Mouse (Mus musculus): ENCODE results near the gene Synj1. TPM values are rescaled to one million over a fixed set of nuclear protein-coding genes. Genes with fewer than 3 reads are reported as not detected.

Gene Synj1
- total RNA-seq, 2 experiments from 2014 or later, result 28.4 to 33.6 TPM

- DNase-seq, result peak in 1 of 2 experiments; percentile 25
Measured at GRCm38 (mm10) chr16:91009942-91010529, 1.1 kb downstream of the Synj1 start.

- DNase-seq, result no peak
Measured at GRCm38 (mm10) chr16:91004915-91005538, 6.1 kb downstream of the Synj1 start.

DNA sequence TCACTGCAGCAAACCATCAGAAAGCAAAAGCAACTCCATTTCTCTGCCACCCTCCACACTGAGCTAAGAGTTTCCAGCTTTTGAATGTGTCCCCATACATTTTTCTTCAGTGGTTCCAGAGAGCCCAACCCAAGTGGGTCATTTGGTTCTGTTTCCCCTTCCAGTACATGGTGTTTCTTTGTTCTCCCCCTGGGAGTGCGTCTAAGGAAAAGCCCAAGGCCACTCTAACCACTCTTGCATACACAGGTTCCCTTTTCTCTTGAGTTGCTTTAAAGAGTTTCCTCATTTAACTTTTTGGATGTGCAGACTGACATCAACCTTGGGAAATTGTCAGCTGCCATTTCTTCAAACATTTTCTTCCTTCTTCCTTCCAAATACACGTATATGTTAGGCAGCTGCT lies 10.0 kb downstream of the Synj1 start:
- DNase-seq, result peak in 1 of 2 experiments; percentile 43

DNA sequence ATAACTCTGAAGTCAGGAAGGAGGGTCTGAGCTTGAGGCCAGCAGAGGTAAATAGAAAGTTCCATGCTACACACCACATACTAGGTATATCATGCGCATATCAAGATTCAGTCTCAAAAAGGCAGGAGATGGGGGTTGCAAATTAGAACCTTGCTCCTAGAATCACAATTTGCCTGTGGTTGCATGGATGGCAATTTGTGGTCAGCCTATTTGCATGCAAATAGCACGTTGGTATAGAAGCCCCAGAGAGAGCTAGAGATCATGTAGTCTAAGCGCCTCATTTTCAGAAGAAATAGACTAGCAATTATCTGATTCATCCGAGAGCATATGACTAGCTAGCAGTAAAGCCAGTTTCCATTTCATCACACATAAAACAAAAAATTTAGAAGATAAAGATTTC lies 11.3 kb downstream of the Synj1 start:
- no peak for DNase-seq

GRCm38 (mm10) chr16:90997822-90998221 lies 13.3 kb downstream of the Synj1 start:
- DNase-seq, result no peak

DNA sequence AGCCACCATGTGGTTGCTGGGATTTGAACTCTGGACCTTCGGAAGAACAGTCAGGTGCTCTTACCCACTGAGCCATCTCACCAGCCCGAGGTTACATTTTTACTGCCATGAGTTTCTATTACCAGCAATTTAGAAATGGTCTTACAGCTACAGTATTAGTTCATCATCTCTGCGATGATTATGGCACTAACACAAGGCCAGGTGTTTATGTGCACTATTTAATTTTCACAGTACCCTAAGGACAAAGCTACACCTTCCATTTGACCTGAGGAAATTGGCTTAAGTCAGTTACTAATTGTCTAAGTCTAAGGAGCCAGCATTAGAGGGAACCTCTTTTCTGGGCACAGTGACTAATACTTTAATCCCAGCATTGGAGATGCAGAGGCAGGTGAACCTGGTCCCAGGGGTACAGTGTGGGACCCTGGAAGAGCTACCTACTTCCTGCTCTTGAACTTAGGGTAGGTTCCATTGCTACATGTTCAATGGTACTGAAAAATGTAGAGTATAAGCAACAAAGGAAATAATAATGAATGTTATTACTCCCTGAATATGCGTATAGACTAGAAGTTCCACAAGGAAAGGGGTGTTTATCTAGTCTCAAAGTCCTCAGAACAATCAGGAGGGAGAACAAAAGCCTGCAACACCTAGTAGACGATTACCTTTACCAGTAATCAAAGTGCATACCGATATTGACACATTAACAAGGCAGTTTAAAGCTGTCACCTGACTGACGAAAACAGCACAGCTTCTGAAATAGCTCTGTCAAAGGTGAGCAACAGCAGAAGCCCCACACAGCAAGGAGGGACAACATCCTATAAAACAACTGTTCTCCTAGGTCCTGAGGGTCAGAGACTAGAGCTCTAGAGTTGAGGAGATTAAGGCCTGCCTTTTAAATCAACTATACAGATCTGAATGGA lies 14.5 kb downstream of the Synj1 start:
- no peak for DNase-seq

- no peak for DNase-seq
Measured at GRCm38 (mm10) chr16:90995498-90995897, 15.6 kb downstream of the Synj1 start.

- peak; percentile 55 to 56 for DNase-seq
Measured at GRCm38 (mm10) chr16:90995023-90995422, 16.1 kb downstream of the Synj1 start.

- no peak for DNase-seq
Measured at GRCm38 (mm10) chr16:90989162-90989561, 21.9 kb downstream of the Synj1 start.

GRCm38 (mm10) chr16:90988665-90989064 lies 22.4 kb downstream of the Synj1 start:
- DNase-seq, result no peak

DNA sequence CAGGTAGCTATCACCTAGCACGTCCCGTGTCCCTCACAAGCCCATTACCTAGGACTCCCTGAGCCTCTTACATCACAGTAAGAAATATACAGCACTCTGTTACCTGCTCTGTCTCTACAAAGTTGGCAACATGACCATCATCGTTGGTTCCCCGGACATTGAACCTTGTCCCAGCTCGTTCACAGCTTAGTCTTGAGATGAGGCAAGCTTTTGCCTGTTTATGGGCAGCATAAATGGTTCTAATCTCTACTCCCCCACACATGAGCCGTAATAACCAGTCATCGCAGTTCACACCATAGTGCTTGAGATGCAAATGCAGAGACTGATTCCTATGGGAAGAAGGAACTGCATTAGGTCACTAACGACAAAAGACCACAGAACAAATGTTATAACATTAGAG lies 23.1 kb downstream of the Synj1 start:
- DNase-seq, result no peak

GRCm38 (mm10) chr16:90971004-90971403 lies 40.1 kb downstream of the Synj1 start:
- DNase-seq, result no peak

GRCm38 (mm10) chr16:90966241-90966640 lies 44.9 kb downstream of the Synj1 start:
- no peak for DNase-seq

- no peak for DNase-seq
Measured at GRCm38 (mm10) chr16:90964302-90964701, 46.8 kb downstream of the Synj1 start.

DNA sequence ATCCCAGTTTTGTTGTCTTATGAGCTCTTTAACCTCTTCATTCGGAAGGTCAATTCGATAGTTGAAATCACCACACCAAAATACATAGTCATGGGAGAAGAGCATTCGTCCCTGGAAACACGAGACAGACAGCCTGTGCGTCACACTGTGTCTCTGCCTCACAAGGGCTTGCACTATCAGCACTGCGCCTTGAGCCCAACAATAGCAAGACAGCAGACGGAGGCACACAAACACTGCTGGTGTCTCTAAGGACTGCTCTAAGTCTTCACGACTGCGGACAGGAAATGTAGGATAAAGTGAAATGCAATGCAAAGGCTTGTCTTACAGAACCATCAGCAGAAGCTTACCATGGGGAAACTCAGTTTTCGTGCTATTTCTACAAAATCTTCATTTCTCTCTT lies 47.2 kb downstream of the Synj1 start:
- no peak for DNase-seq

DNA sequence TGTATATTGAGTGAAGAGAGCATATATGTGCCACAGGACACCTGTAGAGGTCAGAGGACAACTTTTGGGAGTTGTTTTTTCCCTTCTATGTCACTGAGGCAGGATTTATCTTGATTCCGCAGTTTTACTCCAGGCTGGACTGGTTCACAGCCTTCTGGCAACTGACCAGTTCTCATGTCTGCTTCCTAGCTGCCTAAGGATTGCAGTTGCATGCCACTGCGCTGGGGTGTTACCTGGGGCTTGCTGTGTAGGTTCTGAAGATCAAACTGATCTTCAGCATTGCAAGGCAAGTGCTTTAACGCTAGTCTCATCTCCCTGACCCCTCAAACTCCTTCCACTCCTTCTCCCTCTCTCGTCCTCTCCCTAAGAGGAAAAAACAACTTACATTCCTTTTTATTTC lies 47.9 kb downstream of the Synj1 start:
- DNase-seq, result no peak

DNA sequence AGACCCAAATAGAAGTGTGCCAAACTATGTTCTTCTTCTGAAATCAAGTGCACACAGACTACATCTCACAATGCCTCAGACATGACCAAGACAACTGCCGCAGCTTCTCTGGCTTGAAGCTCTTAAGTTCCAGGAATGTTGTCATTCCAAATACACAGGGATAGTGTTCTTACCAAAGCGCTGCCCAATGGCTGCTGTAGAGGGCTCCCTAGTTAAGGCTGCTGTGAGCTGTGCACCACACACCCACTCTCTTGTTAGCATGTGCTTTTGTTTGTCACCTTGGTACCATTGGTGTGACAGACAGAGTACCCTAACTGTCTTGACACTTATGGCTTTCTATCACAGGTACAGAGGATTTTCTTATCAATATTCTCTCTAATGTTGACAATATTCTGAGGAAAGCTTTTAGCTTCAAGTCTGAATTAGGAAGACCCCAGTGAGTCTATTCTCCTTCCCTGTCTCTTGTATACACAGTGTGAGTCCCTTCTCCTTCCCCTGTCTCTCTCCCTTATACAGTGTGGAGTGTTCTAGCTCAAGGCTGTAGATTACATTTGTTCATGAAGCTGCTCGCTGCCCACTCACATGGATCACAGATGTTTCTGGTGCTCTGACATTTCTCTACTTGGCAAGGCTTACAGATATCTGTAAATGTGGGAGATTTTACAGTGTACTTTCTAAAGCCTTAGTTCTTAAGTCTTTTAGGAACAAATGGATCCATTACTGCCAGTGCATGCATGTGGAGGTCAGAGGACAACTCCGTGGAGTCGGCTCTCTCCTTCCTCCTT lies 52.6 kb downstream of the Synj1 start:
- DNase-seq, result no peak

- no peak for DNase-seq
Measured at GRCm38 (mm10) chr16:90955494-90955893, 55.6 kb downstream of the Synj1 start.

- no peak for DNase-seq
Measured at GRCm38 (mm10) chr16:90953770-90954169, 57.3 kb downstream of the Synj1 start.

DNA sequence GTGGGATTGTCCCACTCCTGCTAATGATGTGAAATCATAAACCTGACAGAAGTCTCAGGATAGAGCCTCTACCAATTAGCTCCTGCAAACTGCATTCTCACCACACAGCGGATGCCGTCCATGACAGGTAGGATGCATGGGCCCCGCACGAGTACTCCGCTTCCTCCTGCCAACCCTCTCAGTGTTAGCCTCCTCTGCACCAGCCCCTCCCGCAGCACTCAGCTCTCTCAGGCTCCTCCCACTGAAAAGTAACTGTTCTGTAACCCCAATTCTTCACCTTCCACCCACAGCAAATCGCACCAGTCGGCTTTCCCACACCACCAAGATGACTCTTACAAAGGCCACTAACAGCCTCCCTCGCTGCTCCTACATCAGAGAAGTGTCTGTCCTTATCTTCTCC lies 58.0 kb downstream of the Synj1 start:
- no peak for DNase-seq

GRCm38 (mm10) chr16:90950354-90950963 lies 60.6 kb downstream of the Synj1 start:
- no peak for DNase-seq

- DNase-seq, result no peak
Measured at GRCm38 (mm10) chr16:90946977-90947376, 64.1 kb downstream of the Synj1 start.

All from heart, adult 18-20 months (tissue).